Mouse (Mus musculus) heart, embryonic 14.5 days (tissue): Measurements from ENCODE around the gene Tmem169. TPM values are rescaled to one million over a fixed set of nuclear protein-coding genes. Genes with fewer than 3 reads are reported as not detected.

Experiments
- ATAC-seq: fragments of 200-750 bp; cut with Nextera tagmentation; 2 replicates; pipeline ENCODE4 v1.8.0; 2017; ENCODE audit warnings: low read depth, moderate TSS enrichment; ENCODE audit not compliant: insufficient number of reproducible peaks, insufficient read depth, low FRiP score
- H3K27ac ChIP-seq, 2 experiments: fragments of 200-500 bp in 1 of 2; fragments of 300-500 bp in 1 of 2; sonication (generic) in 1 of 2; replicated peaks in 1 of 2; 2 replicates each; pipeline ENCODE4 v1.5.1; 2012 to 2014; ENCODE audit warnings: low read depth in 2 of 2, low read length in 2 of 2, control low read depth in 1 of 2, mild to moderate bottlenecking in 1 of 2, mixed read lengths in 1 of 2; ENCODE audit not compliant: control insufficient read depth in 1 of 2, insufficient read depth in 1 of 2
- H3K27me3 ChIP-seq: fragments of 300-500 bp; sonication (generic); 2 replicates; pipeline ENCODE4 v1.6.1; 2014; ENCODE audit warnings: mild to moderate bottlenecking, low read length, control low read depth; ENCODE audit not compliant: control insufficient read depth, insufficient read depth
- H3K36me3 ChIP-seq: fragments of 300-500 bp; sonication (generic); 2 replicates; pipeline ENCODE4 v1.6.1; 2014; ENCODE audit warnings: mild to moderate bottlenecking, control low read depth, low read length, mixed read lengths; ENCODE audit not compliant: control insufficient read depth, insufficient read depth
- H3K4me1 ChIP-seq, 2 experiments: fragments of 200-500 bp in 1 of 2; fragments of 300-500 bp in 1 of 2; sonication (generic) in 1 of 2; 2 replicates each; pipeline ENCODE4 v1.6.1; 2012 to 2014; ENCODE audit warnings: low read length in 2 of 2, control low read depth in 1 of 2, mixed read lengths in 1 of 2; ENCODE audit not compliant: control insufficient read depth in 2 of 2, insufficient read depth in 2 of 2
- H3K4me2 ChIP-seq: fragments of 300-500 bp; sonication (generic); 2 replicates; pipeline ENCODE4 v1.6.1; 2014; ENCODE audit warnings: mild to moderate bottlenecking, low read length
- H3K4me3 ChIP-seq, 2 experiments: fragments of 200-500 bp in 1 of 2; fragments of 300-500 bp in 1 of 2; sonication (generic) in 1 of 2; 2 replicates each; pipeline ENCODE4 v1.5.1; 2012 to 2014; ENCODE audit warnings: low read length in 2 of 2, mild to moderate bottlenecking in 2 of 2, control low read depth in 1 of 2, low read depth in 1 of 2, moderate library complexity in 1 of 2; ENCODE audit not compliant: control insufficient read depth in 1 of 2, insufficient read depth in 1 of 2
- H3K9ac ChIP-seq: fragments of 300-500 bp; sonication (generic); 2 replicates; pipeline ENCODE4 v1.6.1; 2014; ENCODE audit warnings: mild to moderate bottlenecking, low read length
- H3K9me3 ChIP-seq: fragments of 300-500 bp; sonication (generic); 2 replicates; pipeline ENCODE4 v1.6.1; 2016; ENCODE audit warnings: low read length, control low read depth; ENCODE audit not compliant: control insufficient read depth
- WGBS: fragments of 180-500 bp; shearing (Covaris S2); extraction: QIAGEN DNeasy Blood & Tissue Kit; methylation state at CpG from one replicate; pipeline ENCODE4 v1.1.7; 2014; 5-methylcytosine and 5-hydroxymethylcytosine counted together
- polyA plus RNA-seq: library from polyadenylated mRNA; unstranded; fragments of >200 nt; fragmentation: Nextera tagmentation; extraction: Ambion mirVana; gene quantifications from 2 replicates; pipeline ENCODE4 v1.2.1, GENCODE M21; 2014

Tmem169 gene
- polyA plus RNA-seq, 1 experiment from 2014 or later: 0.28 TPM

DNA sequence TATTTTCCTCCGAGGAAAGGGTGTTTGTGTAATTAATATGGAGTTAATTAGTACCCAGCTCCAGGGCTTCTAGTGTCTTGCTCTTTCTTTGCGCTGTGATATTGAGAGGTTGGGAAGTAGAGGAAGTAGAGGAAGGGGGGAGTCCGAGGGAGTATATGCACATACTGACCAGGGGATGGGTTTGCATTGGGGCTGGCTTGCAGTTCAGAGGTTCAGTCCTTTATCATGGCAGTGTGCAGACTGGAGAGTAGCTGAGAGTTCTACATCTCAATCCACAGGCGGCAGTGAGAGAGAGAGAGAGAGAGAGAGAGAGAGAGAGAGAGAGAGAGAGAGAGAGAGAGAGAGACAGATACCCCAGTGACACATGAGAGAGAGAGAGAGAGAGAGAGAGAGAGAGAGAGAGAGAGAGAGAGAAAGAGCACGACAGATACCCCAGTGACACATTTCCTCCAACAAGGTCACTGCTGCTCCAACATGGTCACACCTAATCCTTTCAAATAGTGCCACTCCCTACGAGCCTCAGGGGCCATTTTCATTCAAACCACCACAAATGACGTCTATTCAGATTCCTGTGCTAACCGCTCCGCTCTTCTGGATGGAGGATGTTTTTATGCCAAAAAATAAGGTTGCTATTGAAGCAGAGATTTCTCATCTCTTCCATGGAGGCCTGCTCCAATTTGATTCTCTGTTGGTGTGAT lies 28.7 kb downstream of the Tmem169 start:
- Histone ChIP-seq H3K9me3 (no peaks in the 10 kb centered on the region), H3K27me3 (no peaks in the 10 kb centered on the region; the same call in 1 of the 2 replicates), H3K4me1 (no peaks in the 10 kb centered on the region), H3K4me3 (no peak overlapping the region), H3K36me3 (peaks cover 29% of the 10 kb centered on the region), H3K4me2 (no peak overlapping the region), H3K27ac (no peak overlapping the region), H3K9ac (no peak overlapping the region)
- WGBS: 88% methylated on average over 9 of the region's 9 CpGs
- no peak for ATAC-seq

DNA sequence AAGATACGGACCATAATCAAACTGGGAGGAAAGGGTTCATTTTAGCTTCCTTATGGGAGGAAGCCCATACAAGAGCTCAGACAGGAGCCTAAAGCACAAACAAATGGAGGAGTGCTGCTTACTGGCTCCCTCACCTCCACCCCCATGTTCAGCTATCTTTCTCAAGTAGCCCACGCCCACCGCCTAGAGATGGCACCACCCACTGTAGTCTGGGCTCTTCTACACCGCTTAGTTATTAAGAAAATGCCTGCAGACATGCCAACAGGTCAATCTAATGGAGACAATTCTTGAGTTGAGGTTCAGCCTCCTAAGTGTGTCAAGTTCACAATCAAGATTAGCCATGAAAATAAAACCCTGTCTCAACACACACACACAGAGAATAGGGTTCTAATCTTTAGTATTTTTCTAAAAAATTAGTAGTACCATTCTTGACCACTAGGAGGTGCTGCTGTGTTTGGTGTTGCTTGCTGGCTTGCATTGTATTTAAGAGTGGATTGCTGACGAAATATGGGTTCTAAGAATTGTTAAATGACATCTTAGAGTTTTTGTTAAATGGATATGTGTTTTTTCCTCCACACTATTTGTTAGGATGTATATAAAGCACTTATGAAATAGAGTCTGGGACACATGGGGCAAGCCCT lies 29.4 kb downstream of the Tmem169 start:
- Histone ChIP-seq H3K4me3 (no peak overlapping the region), H3K9ac (no peak overlapping the region), H3K36me3 (peaks cover 35% of the 10 kb centered on the region), H3K27me3 (no peaks in the 10 kb centered on the region; the same call in 1 of the 2 replicates), H3K4me2 (no peak overlapping the region), H3K4me1 (no peaks in the 10 kb centered on the region), H3K9me3 (no peaks in the 10 kb centered on the region), H3K27ac (no peak overlapping the region)
- ATAC-seq: no peak
- 76% methylated on average over 5 of the region's 5 CpGs for WGBS

DNA sequence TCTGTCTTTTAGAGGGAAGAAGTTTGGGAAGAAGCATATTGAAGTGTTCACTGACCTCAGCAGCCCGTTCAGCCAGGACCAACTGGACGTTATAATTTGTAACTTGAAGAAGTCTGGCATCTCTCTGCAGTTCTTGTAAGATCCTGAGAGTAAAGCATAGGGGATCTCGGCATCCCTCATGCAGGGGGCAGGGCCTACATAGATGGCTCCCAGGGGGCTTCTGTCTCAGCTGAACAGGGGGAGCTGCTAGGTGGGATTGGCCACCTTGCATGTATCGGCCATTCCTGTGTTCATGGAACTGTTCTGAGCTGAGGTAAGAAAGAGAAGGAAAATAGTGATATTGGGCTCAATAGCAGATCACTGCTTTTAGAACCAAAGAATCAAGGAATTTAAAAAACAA lies 31.3 kb downstream of the Tmem169 start:
- Histone ChIP-seq H3K27me3 (no peaks in the 10 kb centered on the region; the same call in 1 of the 2 replicates), H3K9me3 (no peaks in the 10 kb centered on the region), H3K4me2 (no peak overlapping the region), H3K36me3 (peaks cover 52% of the 10 kb centered on the region), H3K4me3 (no peak overlapping the region), H3K4me1 (no peaks in the 10 kb centered on the region), H3K9ac (no peak overlapping the region), H3K27ac (no peak overlapping the region)
- 89% methylated on average over 4 of the region's 4 CpGs for WGBS
- ATAC-seq: no peak

DNA sequence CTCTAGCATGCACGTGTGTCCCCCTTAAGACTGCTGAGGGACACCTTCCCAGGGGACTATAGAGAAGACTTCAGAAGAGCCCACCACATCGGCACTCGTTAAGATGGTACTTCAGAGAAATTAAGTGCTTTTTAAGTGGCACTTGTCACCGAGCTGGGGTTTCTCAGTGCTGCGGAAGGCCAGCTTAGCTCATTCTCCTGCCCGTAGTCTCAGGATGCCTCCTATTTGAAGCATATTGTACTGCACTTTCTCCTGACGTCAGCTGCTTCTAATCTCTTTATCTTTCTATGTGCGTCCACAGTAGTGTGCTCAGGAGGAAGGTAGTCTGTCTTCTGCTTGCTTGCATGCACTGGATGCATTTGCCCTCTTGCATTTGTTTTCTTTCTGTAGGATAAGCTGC lies 32.2 kb downstream of the Tmem169 start:
- no peak overlapping the region for H3K9ac ChIP-seq
- WGBS: 32% methylated on average over 8 of the region's 8 CpGs
- H3K4me2 ChIP-seq: no peak overlapping the region
- no peaks in the 10 kb centered on the region; the same call in 1 of the 2 replicates for H3K27me3 ChIP-seq
- H3K36me3 ChIP-seq: peaks cover 56% of the 10 kb centered on the region
- H3K4me1 ChIP-seq: no peaks in the 10 kb centered on the region
- no peak for ATAC-seq
- no peak overlapping the region for H3K27ac ChIP-seq
- no peak overlapping the region for H3K4me3 ChIP-seq
- H3K9me3 ChIP-seq: no peaks in the 10 kb centered on the region

DNA sequence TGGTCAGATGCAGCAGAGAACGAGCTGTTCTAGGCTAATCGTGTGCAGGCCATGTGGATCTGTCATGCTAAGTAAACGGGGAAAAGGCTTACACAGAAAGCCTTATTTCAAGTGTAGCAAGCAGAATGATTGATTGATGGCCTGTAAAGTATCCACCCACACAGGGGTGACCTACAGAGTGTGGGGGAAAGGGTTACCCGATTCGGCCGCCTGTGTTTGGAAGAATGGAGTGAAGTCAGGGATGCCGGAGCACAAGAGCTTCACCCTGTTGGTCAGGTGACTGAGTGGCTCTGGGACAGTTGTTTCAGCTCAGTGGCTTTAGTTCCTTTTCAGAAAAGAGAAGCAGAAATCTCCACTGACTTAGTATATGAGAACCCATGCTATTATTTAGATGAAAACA lies 32.7 kb downstream of the Tmem169 start:
- 81% methylated on average over 7 of the region's 7 CpGs for whole genome bisulfite sequencing
- no peak overlapping the region for H3K4me3 ChIP-seq
- H3K36me3 ChIP-seq: peaks cover 51% of the 10 kb centered on the region
- H3K27me3 ChIP-seq: no peaks in the 10 kb centered on the region; the same call in 1 of the 2 replicates
- H3K4me2 ChIP-seq: no peak overlapping the region
- no peaks in the 10 kb centered on the region for H3K9me3 ChIP-seq
- ATAC-seq: no peak
- H3K27ac ChIP-seq: no peak overlapping the region
- H3K9ac ChIP-seq: no peak overlapping the region
- H3K4me1 ChIP-seq: no peaks in the 10 kb centered on the region

DNA sequence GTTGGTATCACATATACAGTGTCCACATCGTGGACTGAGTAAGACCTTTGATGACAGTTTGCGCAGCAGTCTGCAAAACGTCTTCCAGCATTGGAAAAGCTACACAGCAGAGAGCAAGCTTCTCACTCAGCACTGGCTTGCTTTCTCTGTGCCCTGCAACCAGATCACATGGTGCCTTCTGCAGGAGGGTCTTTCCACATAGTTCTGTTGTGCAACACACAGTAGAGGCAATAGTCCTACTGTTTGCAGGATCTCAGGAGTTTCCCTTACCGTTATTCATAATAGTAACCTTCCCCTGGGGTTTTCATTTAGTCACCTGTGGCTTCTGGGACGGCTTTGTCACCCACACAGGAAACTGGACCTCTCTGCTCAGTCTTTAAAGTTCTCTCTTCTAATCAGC lies 36.6 kb downstream of the Tmem169 start:
- no peak overlapping the region for H3K9ac ChIP-seq
- peaks cover 51% of the 10 kb centered on the region for H3K36me3 ChIP-seq
- no peak overlapping the region for H3K4me2 ChIP-seq
- H3K4me3 ChIP-seq: no peak overlapping the region
- no peaks in the 10 kb centered on the region for H3K4me1 ChIP-seq
- H3K27ac ChIP-seq: no peak overlapping the region
- no peaks in the 10 kb centered on the region for H3K27me3 ChIP-seq
- no peak for ATAC-seq
- 86% methylated on average over 5 of the region's 5 CpGs for WGBS
- H3K9me3 ChIP-seq: no peaks in the 10 kb centered on the region

DNA sequence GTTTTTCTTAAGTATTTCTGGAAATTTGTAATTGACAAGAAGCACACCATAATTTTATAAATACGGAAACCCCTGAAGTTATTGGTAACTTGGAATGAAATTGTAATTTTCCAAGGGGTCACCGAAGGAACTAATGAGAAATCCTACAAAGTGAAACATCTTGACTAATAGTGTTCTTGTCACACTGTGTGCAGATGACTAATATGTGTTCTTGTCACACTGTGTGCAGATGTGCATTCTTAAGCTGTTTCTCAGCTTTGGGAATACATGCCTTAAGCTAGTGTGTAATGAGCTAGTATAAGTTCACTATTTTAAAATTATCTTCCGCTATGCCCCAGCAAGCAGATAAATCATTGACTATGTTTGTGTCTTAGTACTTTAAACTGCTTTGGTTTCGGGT lies 39.1 kb downstream of the Tmem169 start:
- H3K27me3 ChIP-seq: no peaks in the 10 kb centered on the region
- no peaks in the 10 kb centered on the region for H3K4me1 ChIP-seq
- H3K9me3 ChIP-seq: no peaks in the 10 kb centered on the region
- 92% methylated on average over 4 of the region's 4 CpGs for WGBS
- H3K9ac ChIP-seq: no peak overlapping the region
- no peak overlapping the region for H3K4me2 ChIP-seq
- no peak for ATAC-seq
- no peak overlapping the region for H3K4me3 ChIP-seq
- no peak overlapping the region for H3K27ac ChIP-seq
- peaks cover 56% of the 10 kb centered on the region for H3K36me3 ChIP-seq
